Mouse (Mus musculus): Measurements from ENCODE around the gene Gpr50.

Gene Gpr50

GRCm38 (mm10) chrX:71663374-71663773, at the start of gene Gpr50:
Gpr50 (plus strand) TSS chrX:71663667.
- peak in 1 of 2 experiments; percentile 19 for DNase-seq

GRCm38 (mm10) chrX:71622286-71622685, 41.2 kb upstream of the Gpr50 start:
- DNase-seq, result no peak

- DNase-seq, result peak; percentile 48 to 65
Measured at GRCm38 (mm10) chrX:71623843-71624242, 39.6 kb upstream of the Gpr50 start.

GRCm38 (mm10) chrX:71628306-71628705, 35.2 kb upstream of the Gpr50 start:
- DNase-seq, result peak; percentile 62 to 71

GRCm38 (mm10) chrX:71630709-71631108, 32.8 kb upstream of the Gpr50 start:
- DNase-seq, result no peak

- DNase-seq, result no peak
Measured at GRCm38 (mm10) chrX:71631130-71631529, 32.3 kb upstream of the Gpr50 start.

- DNase-seq, result peak; percentile 78 to 80
Measured at GRCm38 (mm10) chrX:71647958-71648357, 15.5 kb upstream of the Gpr50 start.

GRCm38 (mm10) chrX:71648434-71648833, 15.0 kb upstream of the Gpr50 start:
- DNase-seq, result no peak

- peak; percentile 86 to 87 for DNase-seq
Measured at GRCm38 (mm10) chrX:71648848-71649454, 14.5 kb upstream of the Gpr50 start.

- peak; percentile 56 to 68 for DNase-seq
Measured at GRCm38 (mm10) chrX:71649993-71650392, 13.5 kb upstream of the Gpr50 start.

GRCm38 (mm10) chrX:71661794-71662193, 1.7 kb upstream of the Gpr50 start:
- peak in 1 of 2 experiments; percentile 9 for DNase-seq

- peak; percentile 22 to 29 for DNase-seq
Measured at GRCm38 (mm10) chrX:71663871-71664687, 612 bp downstream of the Gpr50 start.

GRCm38 (mm10) chrX:71664688-71665026, 1.2 kb downstream of the Gpr50 start:
- DNase-seq, result no peak

GRCm38 (mm10) chrX:71670254-71670653, 6.8 kb downstream of the Gpr50 start:
- DNase-seq, result no peak

- DNase-seq, result no peak
Measured at GRCm38 (mm10) chrX:71700817-71701469, 37.5 kb downstream of the Gpr50 start.
